Mouse (Mus musculus) stomach, postnatal 0 days (tissue): ENCODE data around the gene Las1l.

Experiments used
- CTCF ChIP-seq: IDR thresholded peaks from 2 replicates; pipeline ENCODE4 v1.5.1; 2016; ENCODE audit warnings: antibody characterized with exemption, low read depth, mild to moderate bottlenecking, moderate library complexity
- EP300 ChIP-seq: optimal IDR thresholded peaks from 2 replicates; pipeline ENCODE3; 2016; ENCODE audit warnings: antibody characterized with exemption

DNA sequence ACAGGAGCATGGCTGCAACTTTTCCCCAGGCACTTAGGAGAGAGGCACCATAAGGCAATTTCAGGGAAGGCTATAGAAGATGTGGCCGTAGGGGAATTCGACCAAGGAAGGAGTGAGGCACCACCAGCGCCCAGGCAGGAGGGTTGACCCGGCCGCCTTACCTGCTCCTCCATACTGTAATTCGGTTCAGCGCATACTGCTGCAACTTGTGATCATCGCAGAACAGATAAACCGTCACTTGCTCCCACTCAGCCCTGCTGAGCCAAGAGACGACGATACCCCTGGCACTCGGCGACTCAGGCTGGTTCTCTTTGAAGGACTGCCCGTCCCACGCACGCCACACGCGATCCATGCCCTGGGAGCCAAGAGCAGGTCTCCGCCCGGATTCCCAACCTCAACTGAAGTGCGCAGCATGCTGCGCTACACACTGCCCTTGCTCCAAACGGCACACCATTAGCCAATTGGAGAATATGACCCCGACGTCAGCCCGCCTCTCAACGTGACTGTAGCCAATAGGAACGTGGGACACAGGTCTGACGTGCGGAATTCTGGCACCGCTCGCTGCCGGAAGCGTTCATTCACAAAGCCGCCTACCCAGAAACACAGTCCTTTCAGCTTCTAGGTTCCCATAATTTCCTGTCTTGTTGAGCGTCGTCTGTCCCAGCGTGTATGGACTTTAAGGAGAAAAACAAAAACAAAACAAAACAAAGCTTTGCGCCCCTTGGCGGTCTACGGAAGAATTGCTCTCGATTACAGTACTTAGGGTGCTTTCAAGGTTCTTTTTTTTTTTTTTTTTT is at the start of gene Las1l:
- TF ChIP-seq CTCF (peak; percentile 53), EP300 (no peak)
